Mouse (Mus musculus): ENCODE data around the gene Prr22.
A peak's percentile ranks its signal among the peaks of the same experiment; 100 is the strongest.

The Prr22 gene

DNA sequence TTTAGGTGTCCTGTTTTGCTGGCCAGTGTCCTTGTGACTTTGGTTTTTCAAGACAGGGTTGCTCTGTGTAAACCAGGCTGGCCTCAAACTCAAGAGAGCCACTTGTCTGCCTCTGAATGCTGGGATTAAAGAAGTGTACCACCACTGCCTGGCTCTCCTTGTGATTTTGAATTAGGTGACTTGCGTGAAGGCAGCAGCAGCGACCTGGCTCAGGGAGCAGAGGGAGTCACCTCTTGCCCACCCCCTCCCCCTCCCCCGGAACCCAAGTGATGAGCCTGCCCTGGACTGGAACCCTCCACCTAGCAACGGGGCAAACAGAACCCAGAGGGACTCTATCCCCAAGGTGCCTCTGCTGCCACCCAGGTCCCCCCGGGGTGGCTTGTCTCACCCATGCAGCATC is at the start of gene Prr22:
TSS of gene Prr22 (plus strand) at position 301 of the 400 bp plus-strand sequence.
- DNase-seq, result no peak

DNA sequence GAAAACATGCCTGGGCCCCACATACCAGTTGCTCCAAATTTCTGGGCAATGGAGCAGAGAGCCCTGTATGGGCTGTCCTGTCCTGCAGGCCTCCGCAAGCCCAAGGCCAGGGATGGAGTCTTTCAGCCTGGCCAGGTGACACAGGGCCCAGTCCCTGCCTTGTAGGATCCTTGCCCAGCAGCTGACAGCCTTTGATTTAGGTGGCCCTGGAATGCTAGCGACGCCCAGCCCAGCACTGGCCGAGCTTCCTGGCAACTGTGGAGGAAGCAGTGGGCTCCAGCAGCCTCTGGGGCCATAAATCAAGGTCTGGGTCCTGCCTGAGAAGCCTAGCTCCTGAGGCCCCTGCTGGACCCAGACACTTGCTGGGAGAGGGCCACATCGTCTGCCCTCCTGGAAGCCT is 47.6 kb upstream of the Prr22 start:
- DNase-seq, result no peak

- peak; percentile 88 for DNase-seq
Observed at GRCm38 (mm10) chr17:56723419-56724161, 46.5 kb upstream of the Prr22 start.

GRCm38 (mm10) chr17:56727029-56727649 is 42.9 kb upstream of the Prr22 start:
- peak; percentile 90 for DNase-seq

- DNase-seq, result peak; percentile 86
Observed at GRCm38 (mm10) chr17:56727659-56728058, 42.4 kb upstream of the Prr22 start.

DNA sequence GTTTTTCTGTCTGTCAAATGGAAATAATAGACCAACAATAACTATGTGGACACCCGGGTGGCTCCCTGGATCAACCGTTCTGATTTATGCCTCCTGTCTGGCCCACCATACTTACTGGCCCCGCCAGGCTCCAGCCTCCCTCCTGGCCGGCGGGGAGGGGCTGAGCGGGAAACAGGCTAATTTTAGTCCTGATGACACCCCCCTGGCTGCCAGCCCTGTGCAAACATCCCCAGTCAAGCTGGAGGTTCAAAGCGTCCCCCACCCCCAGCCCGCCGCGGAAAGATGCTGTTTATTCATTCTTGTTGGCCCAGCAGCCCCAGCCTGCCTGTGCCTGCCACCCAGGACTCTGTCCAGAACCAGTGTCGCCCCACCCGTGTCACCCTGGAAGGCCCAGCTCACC is 41.9 kb upstream of the Prr22 start:
- peak; percentile 92 for DNase-seq

GRCm38 (mm10) chr17:56729151-56729550 is 40.9 kb upstream of the Prr22 start:
- peak; percentile 88 for DNase-seq

GRCm38 (mm10) chr17:56729656-56730055 is 40.4 kb upstream of the Prr22 start:
- no peak for DNase-seq

- DNase-seq, result no peak
Observed at GRCm38 (mm10) chr17:56736534-56736933, 33.5 kb upstream of the Prr22 start.

DNA sequence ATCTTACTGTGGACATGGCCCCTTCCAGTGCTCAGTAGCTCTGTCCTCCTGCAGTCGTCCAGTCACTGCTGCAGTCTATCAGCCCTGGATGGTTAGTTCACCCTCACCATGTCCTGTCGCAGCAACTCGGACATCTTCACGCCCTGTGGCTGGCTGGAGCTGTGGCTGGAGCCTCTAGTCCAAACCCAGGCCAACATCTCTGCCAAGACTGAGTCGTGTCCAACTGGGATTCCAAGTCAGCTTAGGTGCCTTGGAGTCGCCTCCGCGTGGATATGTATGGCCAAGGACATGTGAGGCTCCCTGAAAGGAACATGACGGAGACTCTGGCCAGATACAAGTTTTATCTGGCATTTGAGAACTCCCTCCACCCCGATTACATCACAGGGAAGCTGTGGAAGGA is 31.8 kb upstream of the Prr22 start:
- no peak for DNase-seq

- DNase-seq, result no peak
Observed at GRCm38 (mm10) chr17:56740118-56740787, 29.8 kb upstream of the Prr22 start.

DNA sequence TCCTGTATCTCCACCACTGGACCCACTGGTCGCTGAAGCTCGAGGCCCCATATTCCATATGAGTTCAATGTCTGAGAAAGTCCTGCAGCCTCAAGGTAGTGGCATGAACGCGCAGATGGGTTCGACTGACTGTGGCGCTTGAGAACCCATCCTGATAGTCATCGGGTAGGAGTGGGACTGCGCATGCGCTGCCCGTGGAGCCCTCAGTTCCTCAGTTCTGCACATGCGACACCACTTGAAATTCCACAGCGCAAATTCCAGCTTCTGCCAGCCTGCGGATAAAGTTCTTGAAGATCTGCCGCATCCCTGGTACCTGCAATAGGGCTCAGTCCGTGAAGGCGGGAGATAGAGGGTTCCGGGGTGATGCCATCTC is 29.3 kb upstream of the Prr22 start:
- no peak for DNase-seq

- DNase-seq, result no peak
Observed at GRCm38 (mm10) chr17:56744173-56744572, 25.9 kb upstream of the Prr22 start.

DNA sequence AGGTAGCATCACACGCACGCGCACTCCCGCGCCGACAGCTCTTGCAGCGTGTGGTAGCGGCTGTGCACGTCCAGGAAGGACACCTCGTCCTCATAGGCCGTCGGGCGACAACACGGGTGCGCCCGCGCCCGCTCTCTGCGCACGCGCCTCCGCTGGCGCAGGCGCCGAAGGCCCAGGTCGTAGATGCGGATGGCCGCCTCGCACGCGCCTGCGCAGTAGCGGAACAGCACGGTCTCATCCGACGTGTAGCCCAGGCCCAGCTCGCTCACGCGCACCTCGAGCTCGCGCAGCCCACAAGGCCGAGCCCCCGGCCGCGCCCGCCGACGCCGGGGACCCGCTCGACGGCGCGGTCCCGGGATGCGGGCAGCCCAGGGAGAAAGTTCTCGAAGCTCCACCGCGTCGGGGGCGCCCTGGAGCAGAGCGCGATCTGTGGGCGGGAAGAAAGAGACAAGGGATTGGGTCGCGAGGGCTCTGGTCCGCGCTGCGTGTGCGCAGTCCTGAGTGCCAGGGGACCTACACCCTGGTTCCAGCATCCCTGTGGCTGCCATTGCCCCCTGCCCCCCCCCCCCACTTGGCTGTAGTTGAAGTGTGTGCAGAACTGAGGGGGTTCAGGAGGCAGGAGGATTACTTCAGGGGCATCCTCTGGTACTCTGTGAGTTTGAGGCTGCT is 18.5 kb upstream of the Prr22 start:
- DNase-seq, result no peak

DNA sequence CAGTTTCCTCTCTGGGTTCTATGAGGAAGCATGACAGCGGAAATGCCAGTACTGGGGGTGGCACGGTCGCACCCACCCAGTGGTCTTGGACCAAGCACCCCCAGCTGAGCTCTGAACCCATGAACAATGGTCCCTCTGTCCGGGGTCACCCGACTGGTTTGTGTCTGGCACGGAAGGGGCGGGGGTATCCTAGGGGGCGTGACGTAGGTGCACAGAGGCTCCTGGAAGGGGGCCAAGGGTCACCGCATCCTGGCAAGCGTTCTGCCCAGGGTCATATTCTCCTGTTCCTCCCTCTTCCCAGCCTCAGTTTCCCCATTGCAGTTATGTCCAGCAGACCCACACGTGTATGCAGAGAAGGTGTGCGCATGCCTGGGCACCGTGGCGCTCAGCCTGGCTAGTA is 16.6 kb upstream of the Prr22 start:
- no peak for DNase-seq

GRCm38 (mm10) chr17:56754271-56755185 is 15.5 kb upstream of the Prr22 start:
- no peak for DNase-seq

GRCm38 (mm10) chr17:56756703-56757399 is 13.2 kb upstream of the Prr22 start:
- peak; percentile 94 for DNase-seq

DNA sequence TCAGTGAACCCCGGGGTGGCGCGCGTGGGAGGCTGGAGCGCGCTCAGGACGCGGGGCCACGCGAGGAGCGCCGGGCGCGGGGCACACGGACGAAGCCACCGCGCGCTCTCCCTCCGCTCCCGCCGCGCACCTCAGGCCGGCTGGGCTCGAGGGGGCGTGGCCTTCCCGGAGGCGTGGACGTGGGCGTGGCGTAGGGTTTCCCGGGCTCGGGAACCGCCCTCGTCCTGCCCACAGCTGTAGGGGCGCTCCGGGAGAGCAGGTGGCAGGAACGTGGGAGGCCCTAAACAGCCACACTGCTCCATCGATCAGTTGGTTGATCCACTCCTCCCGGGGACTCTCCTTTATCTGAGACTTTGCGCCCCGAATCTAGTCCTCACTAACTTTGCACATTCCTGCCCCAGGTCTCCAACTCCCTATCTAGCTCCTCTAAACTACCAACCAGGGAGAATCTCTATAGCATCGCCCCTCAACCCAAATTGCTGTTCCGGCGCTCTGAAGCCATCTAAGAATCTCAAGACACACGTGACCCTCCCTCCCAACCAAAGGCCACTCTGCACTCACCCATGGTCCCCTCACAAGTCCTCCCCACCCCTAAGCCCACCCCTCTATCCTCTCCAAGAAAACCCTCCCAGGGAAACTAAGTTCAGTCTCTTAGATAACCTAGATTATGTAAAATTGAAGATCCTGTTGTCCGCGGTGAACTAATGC is 12.5 kb upstream of the Prr22 start, which contains the start of gene Nrtn:
TSS of gene Nrtn (minus strand) at position 115 of the 708 bp plus-strand sequence.
- peak; percentile 98 for DNase-seq

DNA sequence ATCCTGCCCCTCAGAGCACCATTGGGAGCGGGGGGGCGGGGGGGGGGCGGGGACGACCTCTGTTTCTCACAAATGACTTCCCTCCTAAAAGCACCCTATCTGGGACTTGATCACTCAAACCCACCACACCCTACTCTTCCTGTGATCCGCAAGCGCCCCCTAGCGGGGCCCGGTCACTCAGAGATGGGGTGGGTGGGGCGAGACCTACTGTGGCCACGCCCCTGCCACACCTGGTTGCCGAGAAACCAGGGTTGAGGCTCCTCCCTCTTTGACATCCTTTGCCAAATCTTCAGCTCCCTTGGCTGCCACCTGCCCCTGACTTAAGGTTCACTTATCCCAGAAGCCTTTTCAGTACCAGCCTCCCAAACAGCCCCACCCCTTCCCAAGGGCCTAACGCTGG is 11.9 kb upstream of the Prr22 start:
- DNase-seq, result peak; percentile 96

GRCm38 (mm10) chr17:56759261-56759660 is 10.8 kb upstream of the Prr22 start:
- peak; percentile 91 for DNase-seq

- peak; percentile 85 for DNase-seq
Observed at GRCm38 (mm10) chr17:56761077-56761476, 9.0 kb upstream of the Prr22 start.
